Mouse (Mus musculus) limb, embryonic 14.5 days (tissue): ENCODE data around the gene Mtln. TPM values are rescaled to one million over a fixed set of nuclear protein-coding genes. Genes with fewer than 3 reads are reported as not detected.

Source experiments
- ATAC-seq: fragments of 200-750 bp; cut with Nextera tagmentation; 2 replicates; pipeline ENCODE4 v1.8.0; 2017; ENCODE audit warnings: low read depth, moderate number of reproducible peaks, moderate TSS enrichment; ENCODE audit not compliant: low FRiP score
- DNase-seq: peaks from one replicate; pipeline ENCODE4 v3.0.0-alpha.2; 2015; ENCODE audit warnings: low spot score
- H3K27ac ChIP-seq: fragments of 300-500 bp; sonication (generic); replicated peaks from 2 replicates; pipeline ENCODE4 v1.5.1; 2014; ENCODE audit warnings: low read depth, mild to moderate bottlenecking, low read length, moderate library complexity, mixed read lengths
- H3K27me3 ChIP-seq: fragments of 300-500 bp; sonication (generic); 2 replicates; pipeline ENCODE4 v1.6.1; 2014; ENCODE audit warnings: low read length, mixed read lengths; ENCODE audit not compliant: control insufficient read depth, insufficient read depth
- H3K36me3 ChIP-seq: fragments of 300-500 bp; sonication (generic); 2 replicates; pipeline ENCODE4 v1.6.1; 2014; ENCODE audit warnings: mild to moderate bottlenecking, low read length, moderate library complexity, mixed read lengths; ENCODE audit not compliant: control insufficient read depth, insufficient read depth
- H3K4me1 ChIP-seq: fragments of 300-500 bp; sonication (generic); 2 replicates; pipeline ENCODE4 v1.6.1; 2014; ENCODE audit warnings: antibody characterized with exemption, low read length, mixed read lengths; ENCODE audit not compliant: control insufficient read depth, insufficient read depth
- H3K4me2 ChIP-seq: fragments of 300-500 bp; sonication (generic); replicated peaks from 2 replicates; pipeline ENCODE4 v1.6.1; 2014; ENCODE audit warnings: low read depth, mild to moderate bottlenecking, low read length, moderate library complexity; ENCODE audit not compliant: severe bottlenecking
- H3K4me3 ChIP-seq: fragments of 300-500 bp; sonication (generic); replicated peaks from 2 replicates; pipeline ENCODE4 v1.5.1; 2014; ENCODE audit warnings: low read length
- H3K9ac ChIP-seq: fragments of 300-500 bp; sonication (generic); 2 replicates; pipeline ENCODE4 v1.6.1; 2014; ENCODE audit warnings: mild to moderate bottlenecking, low read depth, low read length, moderate library complexity; ENCODE audit not compliant: severe bottlenecking
- H3K9me3 ChIP-seq: fragments of 300-500 bp; sonication (generic); 2 replicates; pipeline ENCODE4 v1.6.1; 2016; ENCODE audit warnings: low read length; ENCODE audit not compliant: control insufficient read depth
- POLR2A ChIP-seq: fragments of 200-500 bp; IDR thresholded peaks from 2 replicates; pipeline ENCODE4 v1.8.0; 2012; ENCODE audit warnings: inconsistent platforms, mild to moderate bottlenecking, moderate library complexity, borderline replicate concordance; ENCODE audit not compliant: insufficient read depth, insufficient read length; ENCODE audit errors: extremely low read depth
- WGBS: fragments of 180-500 bp; shearing (Covaris S2); extraction: QIAGEN DNeasy Blood & Tissue Kit; methylation state at CpG from one replicate; pipeline ENCODE4 v1.1.7; 2014; 5-methylcytosine and 5-hydroxymethylcytosine counted together
- polyA plus RNA-seq, 2 experiments: library from polyadenylated mRNA; depleted of rRNA in 1 of 2; stranded (reverse) in 1 of 2; unstranded in 1 of 2; fragments of >200 nt; fragmentation: Nextera tagmentation in 1 of 2; extraction: Ambion mirVana in 1 of 2; gene quantifications; 2 replicates each; pipeline versions ENCODE4 v1.2.1 to v1.2.3; 2012 to 2014

Mtln gene
- polyA plus RNA-seq, 2 experiments, result 44.8 to 57.9 TPM

GRCm38 (mm10) chr2:127757171-127757570 is 35.1 kb downstream of the Mtln start:
- ATAC-seq (no peak), DNase-seq (no peak)
- Histone ChIP-seq H3K27me3 (no peaks in the 10 kb centered on the region), H3K9me3 (no peaks in the 10 kb centered on the region), H3K9ac (no peak overlapping the region), H3K36me3 (peaks cover 20% of the 10 kb centered on the region), H3K4me2 (no peak overlapping the region), H3K4me1 (no peaks in the 10 kb centered on the region), H3K27ac (no peak overlapping the region), H3K4me3 (no peak overlapping the region)
- 33% methylated on average over 8 of the region's 8 CpGs for WGBS
- TF ChIP-seq POLR2A, result no peak

GRCm38 (mm10) chr2:127754113-127754512 is 38.2 kb downstream of the Mtln start:
- Histone ChIP-seq H3K4me3 (no peak overlapping the region), H3K27ac (no peak overlapping the region), H3K4me2 (no peak overlapping the region), H3K36me3 (peaks cover 4% of the 10 kb centered on the region; the same call in 1 of the 2 replicates), H3K27me3 (no peaks in the 10 kb centered on the region), H3K9ac (no peak overlapping the region), H3K4me1 (no peaks in the 10 kb centered on the region), H3K9me3 (no peaks in the 10 kb centered on the region)
- DNase-seq (no peak), ATAC-seq (no peak)
- TF ChIP-seq POLR2A, result no peak
- WGBS, result 94% methylated on average over 4 of the region's 4 CpGs

GRCm38 (mm10) chr2:127751849-127752610 is 40.3 kb downstream of the Mtln start:
- Histone ChIP-seq H3K36me3 (no peaks in the 10 kb centered on the region), H3K4me3 (no peak overlapping the region), H3K9ac (no peak overlapping the region), H3K27me3 (no peaks in the 10 kb centered on the region), H3K4me2 (no peak overlapping the region), H3K27ac (no peak overlapping the region), H3K9me3 (no peaks in the 10 kb centered on the region), H3K4me1 (no peaks in the 10 kb centered on the region)
- 70% methylated on average over 11 of the region's 11 CpGs for WGBS
- ATAC-seq (no peak), DNase-seq (no peak)
- no peak for TF ChIP-seq POLR2A

GRCm38 (mm10) chr2:127749376-127749775 is 42.9 kb downstream of the Mtln start:
- Histone ChIP-seq H3K4me2 (no peak overlapping the region), H3K36me3 (peaks cover 4% of the 10 kb centered on the region), H3K9ac (no peak overlapping the region), H3K27me3 (no peaks in the 10 kb centered on the region), H3K4me3 (no peak overlapping the region), H3K9me3 (no peaks in the 10 kb centered on the region), H3K4me1 (no peaks in the 10 kb centered on the region), H3K27ac (no peak overlapping the region)
- DNase-seq, result no peak
- 64% methylated on average over 1 of the region's 1 CpGs for WGBS
- no peak for ATAC-seq
- no peak for TF ChIP-seq POLR2A

- WGBS, result 75% methylated on average over 7 of the region's 7 CpGs
- Histone ChIP-seq H3K27ac (no peak overlapping the region), H3K4me3 (no peak overlapping the region), H3K4me1 (no peaks in the 10 kb centered on the region), H3K4me2 (no peak overlapping the region), H3K9ac (no peak overlapping the region), H3K36me3 (peaks cover 4% of the 10 kb centered on the region), H3K27me3 (no peaks in the 10 kb centered on the region), H3K9me3 (no peaks in the 10 kb centered on the region)
- no peak for ATAC-seq
- DNase-seq, result no peak
- TF ChIP-seq POLR2A, result no peak
These were observed 44.0 kb downstream of the Mtln start for GRCm38 (mm10) chr2:127748316-127748715.
